In the genomic region with DNA sequence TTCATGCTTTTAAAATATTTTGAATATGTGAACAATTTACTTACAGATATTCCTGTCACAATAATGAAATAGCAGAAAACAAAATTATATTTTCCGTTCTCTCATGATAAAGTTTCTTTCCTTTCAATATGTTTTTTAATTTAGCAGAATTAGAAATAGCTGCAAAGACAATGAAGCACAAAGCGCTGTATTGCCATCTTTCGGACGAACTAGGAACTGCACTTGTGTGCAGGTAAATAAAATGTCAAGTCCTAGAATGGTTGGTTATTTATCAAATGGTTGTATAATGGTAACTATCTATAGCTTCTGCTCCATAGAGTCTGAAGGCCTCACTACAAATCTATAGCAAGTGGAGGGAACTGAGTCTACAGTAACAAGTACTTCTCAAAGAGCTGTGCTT, we compare ENCODE assay signal across 8 mouse cellular contexts.
DNase-seq lines count a peak whose midpoint lies in the region; ATAC-seq and TF ChIP-seq lines count a peak whose summit lies in the region.

No protein-coding gene starts in this region.

- H3K27me3 ChIP-seq in kidney, adult 2 months (replicated peaks; ENCODE audit: control insufficient read depth, insufficient read depth, low read length), result no peaks in the 10 kb centered on the region; the same call in 1 of the 2 replicates
- H3K27me3 ChIP-seq in kidney, embryonic 14.5 days (ENCODE audit: control insufficient read depth, insufficient read depth, low read length), result no peaks in the 10 kb centered on the region
- no peaks in the 10 kb centered on the region for H3K27me3 ChIP-seq in midbrain, embryonic 15.5 days (replicated peaks)

- ATAC-seq in kidney, embryonic 14.5 days (ENCODE audit: low FRiP score, low TSS enrichment), result no peak
- ATAC-seq in frontal cortex, adult (ENCODE audit: low TSS enrichment), result peak; percentile 39
- 0 out of 2 replicates have a peak, but pooled peaks have one; percentile 32 for ATAC-seq in midbrain, embryonic 15.5 days (replicated peaks)

- TF ChIP-seq POLR2A in kidney, adult 2 months (IDR thresholded peaks at IDR 0.05; ENCODE audit: low read depth, low read length), result no peak

- no peak overlapping the region for H3K4me3 ChIP-seq in kidney, adult 2 months (ENCODE audit: insufficient read depth, low read depth, low read length)
- no peak overlapping the region for H3K4me3 ChIP-seq in kidney, embryonic 14.5 days (ENCODE audit: low read length)
- no peak overlapping the region for H3K4me3 ChIP-seq in midbrain, embryonic 15.5 days

- no peak overlapping the region for H3K27ac ChIP-seq in kidney, adult 2 months (ENCODE audit: insufficient read depth, low read depth, low read length)
- no peak overlapping the region for H3K27ac ChIP-seq in kidney, embryonic 14.5 days (ENCODE audit: low read depth, low read length)
- H3K27ac ChIP-seq in midbrain, embryonic 15.5 days, result no peak overlapping the region

- peak; percentile 63 for DNase-seq in kidney, adult 2 months
- peak; percentile 74 for DNase-seq in ES-CJ7 (ENCODE audit: low read depth, low spot score)
- DNase-seq in c-Kit-positive CD71-negative TER-119-negative erythroid progenitor cells, embryonic 14.5 days (ENCODE audit: low read depth), result peak; percentile 77
- peak; percentile 46 to 87 for DNase-seq in layer of hippocampus, adult 18-20 months (ENCODE audit: low spot score in 2 of 2)
- DNase-seq in yolk sac, embryonic 10.5 days (ENCODE audit: low spot score), result peak; percentile 20

- WGBS in kidney, adult 2 months, result 4% methylated on average over 4 of the region's 4 CpGs
- 7% methylated on average over 4 of the region's 4 CpGs for WGBS in kidney, embryonic 14.5 days
- WGBS in midbrain, embryonic 15.5 days, result 8% methylated on average over 4 of the region's 4 CpGs

- TF ChIP-seq CTCF in kidney, adult 2 months (conservative IDR thresholded peaks at IDR 0.05; ENCODE audit: insufficient read depth, insufficient read length, low read depth, low read length), result no peak

- H3K9me3 ChIP-seq in kidney, embryonic 14.5 days (ENCODE audit: control insufficient read depth, low read length), result no peaks in the 10 kb centered on the region
- no peaks in the 10 kb centered on the region for H3K9me3 ChIP-seq in midbrain, embryonic 15.5 days

- H3K36me3 ChIP-seq in kidney, adult 2 months (ENCODE audit: control insufficient read depth, insufficient read depth, low read length), result no peaks in the 10 kb centered on the region
- no peaks in the 10 kb centered on the region for H3K36me3 ChIP-seq in kidney, embryonic 14.5 days (ENCODE audit: control insufficient read depth, insufficient read depth, low read length)
- no peaks in the 10 kb centered on the region for H3K36me3 ChIP-seq in midbrain, embryonic 15.5 days (replicated peaks)

- H3K4me1 ChIP-seq in kidney, adult 2 months (ENCODE audit: control insufficient read depth, insufficient read depth, low read length), result no peaks in the 10 kb centered on the region
- H3K4me1 ChIP-seq in kidney, embryonic 14.5 days (ENCODE audit: control insufficient read depth, insufficient read depth, low read length), result no peaks in the 10 kb centered on the region
- no peaks in the 10 kb centered on the region for H3K4me1 ChIP-seq in midbrain, embryonic 15.5 days

- no peak overlapping the region for H3K4me2 ChIP-seq in kidney, embryonic 14.5 days (replicated peaks; ENCODE audit: low read depth, low read length)
- no peak overlapping the region for H3K4me2 ChIP-seq in midbrain, embryonic 15.5 days

- H3K9ac ChIP-seq in kidney, embryonic 14.5 days (ENCODE audit: low read depth, low read length), result no peak overlapping the region
- no peak overlapping the region for H3K9ac ChIP-seq in midbrain, embryonic 15.5 days

Comparison
In these comparisons a context has a peak if more than half of its experiments do, and no peak if none do; other contexts are left out.
1. DNase-seq: peak in every context shown above with its lines; median percentile 77 in c-Kit-positive CD71-negative TER-119-negative erythroid progenitor cells, embryonic 14.5 days; 74 in ES-CJ7; 66 in layer of hippocampus, adult 18-20 months; 63 in kidney, adult 2 months; 20 in yolk sac, embryonic 10.5 days.